Mouse (Mus musculus) layer of hippocampus, postnatal 14 days (tissue): ENCODE results near the gene Gsdmc3. TPM values are rescaled to one million over a fixed set of nuclear protein-coding genes. Genes with fewer than 3 reads are reported as not detected.
"Not testable (repeated sequence)": the region's sequence is repeated elsewhere in the genome, so short reads cannot be mapped to it uniquely, and the experiment has no call there.

Experiments
- DNase-seq, 2 experiments: peaks; one replicate each; pipeline ENCODE4 v3.0.0; 2021 to 2022; ENCODE audit warnings: low spot score in 2 of 2, mixed read lengths in 1 of 2
- long read RNA-seq, 2 experiments: library from polyadenylated mRNA; stranded (forward); transcript quantifications; one replicate each; pipeline ENCODE4 v2.0.0; 2021
- total RNA-seq, 2 experiments: library from RNA; stranded (reverse); gene quantifications; 2 replicates each; pipeline ENCODE4 v1.2.3; 2021

Gene Gsdmc3
- not detected for total RNA-seq
- long read RNA-seq, experiment 1 = 0 reads
- long read RNA-seq, experiment 2 = 0 reads

GRCm38 (mm10) chr15:63878458-63878857, at the start of gene Gsdmc3:
TSS of gene Gsdmc3 (minus strand) at chr15:63878558.
- not testable (repeated sequence) for DNase-seq

- DNase-seq = peak in 1 of 2 experiments; percentile 18
These were observed 47.8 kb upstream of the Gsdmc3 start for GRCm38 (mm10) chr15:63926201-63926600.

- DNase-seq = no peak
These were observed 46.1 kb upstream of the Gsdmc3 start for GRCm38 (mm10) chr15:63924484-63924883.

GRCm38 (mm10) chr15:63921618-63922017, 43.3 kb upstream of the Gsdmc3 start:
- DNase-seq = not testable (repeated sequence)

GRCm38 (mm10) chr15:63919728-63920127, 41.4 kb upstream of the Gsdmc3 start:
- not testable (repeated sequence) for DNase-seq

- DNase-seq = not testable (repeated sequence)
These were observed 38.2 kb upstream of the Gsdmc3 start for GRCm38 (mm10) chr15:63916584-63916983.

GRCm38 (mm10) chr15:63912197-63912596, 33.8 kb upstream of the Gsdmc3 start, which contains the start of gene Gsdmc4:
TSS of gene Gsdmc4 (minus strand) at chr15:63912297.
- DNase-seq = not testable (repeated sequence)

GRCm38 (mm10) chr15:63909896-63910295, 31.5 kb upstream of the Gsdmc3 start:
- not testable (repeated sequence) for DNase-seq

- peak in 1 of 2 experiments; percentile 5 for DNase-seq
These were observed 17.4 kb upstream of the Gsdmc3 start for GRCm38 (mm10) chr15:63895560-63896353.

GRCm38 (mm10) chr15:63888440-63888839, 10.1 kb upstream of the Gsdmc3 start:
- DNase-seq = not testable (repeated sequence)

GRCm38 (mm10) chr15:63887949-63888348, 9.6 kb upstream of the Gsdmc3 start:
- not testable (repeated sequence) for DNase-seq

GRCm38 (mm10) chr15:63876160-63876559, 2.2 kb downstream of the Gsdmc3 start:
- DNase-seq = not testable (repeated sequence)

- DNase-seq = peak; percentile 2 to 3
These were observed 16.4 kb downstream of the Gsdmc3 start for GRCm38 (mm10) chr15:63861965-63862364.

Other genes with a start within 250 kb of the Gsdmc3 start
- not detected for gene Gsdmc2, start 33.4 kb downstream of the Gsdmc3 start, total RNA-seq
- gene Gsdmc4, start 33.7 kb upstream of the Gsdmc3 start, total RNA-seq = not detected
- 100 to 1,000 TPM; 133 to 158 TPM for gene Fam49b, start 181.9 kb upstream of the Gsdmc3 start, total RNA-seq